Mouse (Mus musculus): ENCODE data around the gene Vax2. TPM values are rescaled to one million over a fixed set of nuclear protein-coding genes. Genes with fewer than 3 reads are reported as not detected.

Gene Vax2
- total RNA-seq (2023) = not detected

GRCm38 (mm10) chr6:83711067-83711675 is at the start of gene Vax2:
Gene Vax2 (plus strand): TSS chr6:83711264.

DNA sequence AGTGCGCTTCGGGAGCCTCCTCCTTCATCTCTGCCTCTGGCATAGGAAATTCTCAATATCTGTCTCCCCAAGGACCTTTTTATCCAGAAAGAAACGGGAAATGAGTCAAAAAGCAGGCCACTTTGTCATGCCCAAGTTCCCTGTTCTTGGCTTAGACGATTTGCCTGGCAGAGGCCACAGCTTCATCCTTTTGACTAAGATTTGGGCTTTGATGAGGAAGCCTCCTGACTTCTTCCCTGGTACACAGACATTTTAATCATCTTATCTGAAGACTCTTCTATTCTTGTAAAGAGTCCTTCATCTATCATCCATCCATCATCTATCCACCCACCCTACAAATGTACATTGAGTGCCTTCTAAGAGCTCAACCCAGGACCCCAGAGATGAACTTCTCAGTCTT is 33.3 kb upstream of the Vax2 start, which contains the start of gene Cd207:
Gene Cd207, minus strand, starts transcription at position 101 of the 400 bp plus-strand sequence.

GRCm38 (mm10) chr6:83742761-83743160 is 31.7 kb downstream of the Vax2 start, which contains the start of gene Atp6v1b1:
Gene Atp6v1b1 (plus strand): TSS chr6:83742990.

GRCm38 (mm10) chr6:83762344-83762743 is 51.3 kb downstream of the Vax2 start, which contains the start of gene Ankrd53:
Gene Ankrd53 (plus strand): TSS chr6:83762644.

GRCm38 (mm10) chr6:83775638-83776293 is 64.7 kb downstream of the Vax2 start, which contains the start of gene Tex261:
Gene Tex261 (minus strand): TSS chr6:83775813.

Other genes with a start within 250 kb of the Vax2 start
- 10 to 100 TPM; 16.5 to 20.4 TPM for gene Dguok, start 204.3 kb upstream of the Vax2 start, total RNA-seq (2023)
- not detected for gene Actg2, start 175.0 kb upstream of the Vax2 start, total RNA-seq (2023)
- gene Stambp, start 138.5 kb upstream of the Vax2 start, total RNA-seq (2023) = 10 to 100 TPM; 20.9 to 21.2 TPM
- gene Clec4f, start 55.1 kb upstream of the Vax2 start, total RNA-seq (2023) = not detected
- gene Cd207, start 33.4 kb upstream of the Vax2 start, total RNA-seq (2023) = not detected
- gene Atp6v1b1, start 31.7 kb downstream of the Vax2 start, total RNA-seq (2023) = not detected
- not detected for gene Ankrd53, start 51.4 kb downstream of the Vax2 start, total RNA-seq (2023)
- 10 to 100 TPM; 39.9 to 57.4 TPM for gene Tex261, start 64.5 kb downstream of the Vax2 start, total RNA-seq (2023)
- gene Nagk, start 83.7 kb downstream of the Vax2 start, total RNA-seq (2023) = 10 to 100 TPM; 16.3 to 18.2 TPM
- gene Paip2b, start 120.5 kb downstream of the Vax2 start, total RNA-seq (2023) = 1 to 10 TPM; 5.0 to 7.6 TPM
- 10 to 100 TPM; 92.6 to 93.6 TPM for gene Zfp638, start 155.8 kb downstream of the Vax2 start, total RNA-seq (2023)

All from neutrophil, adult 83 days (primary cell).